Mouse (Mus musculus) gastrocnemius, postnatal 25 days (tissue): ENCODE data around the gene Fgfbp1. TPM values are rescaled to one million over a fixed set of nuclear protein-coding genes. Genes with fewer than 3 reads are reported as not detected.

Source experiments
- DNase-seq: peaks from one replicate; pipeline ENCODE4 v3.0.0; 2022
- long read RNA-seq, 2 experiments: library from polyadenylated mRNA; stranded (forward); transcript quantifications; one replicate each; pipeline ENCODE4 v2.0.0; 2021
- total RNA-seq, 2 experiments: library from RNA; stranded (reverse); gene quantifications; 1 replicate in 1 of 2; 2 replicates in 1 of 2; pipeline ENCODE4 v1.2.3; 2021

Fgfbp1 gene
- total RNA-seq: 1 to 10 TPM; 1.5 to 2.3 TPM
- long read RNA-seq, experiment 1, partial matches to known transcripts: 0 of 5 reads
- long read RNA-seq, experiment 1, other reads (novel, unspliced or antisense): 2 of 5 reads
- long read RNA-seq, experiment 2, partial matches to known transcripts: 1 of 3 reads
- long read RNA-seq, experiment 2, other reads (novel, unspliced or antisense): 1 of 3 reads

GRCm38 (mm10) chr5:43981620-43982019 is at the start of gene Fgfbp1:
TSS of gene Fgfbp1 (minus strand) at chr5:43981779.
- no peak for DNase-seq

GRCm38 (mm10) chr5:43998295-43998989 is 16.9 kb upstream of the Fgfbp1 start:
- DNase-seq: no peak

- DNase-seq: no peak
Measured at GRCm38 (mm10) chr5:43997626-43998025, 16.0 kb upstream of the Fgfbp1 start.

- no peak for DNase-seq
Measured at GRCm38 (mm10) chr5:43996162-43996561, 14.6 kb upstream of the Fgfbp1 start.

- no peak for DNase-seq
Measured at GRCm38 (mm10) chr5:43994981-43995380, 13.4 kb upstream of the Fgfbp1 start.

- no peak for DNase-seq
Measured at GRCm38 (mm10) chr5:43990316-43990715, 8.7 kb upstream of the Fgfbp1 start.

- DNase-seq: no peak
Measured at GRCm38 (mm10) chr5:43989017-43989416, 7.4 kb upstream of the Fgfbp1 start.

- DNase-seq: no peak
Measured at GRCm38 (mm10) chr5:43986212-43986611, 4.6 kb upstream of the Fgfbp1 start.

- no peak for DNase-seq
Measured at GRCm38 (mm10) chr5:43982896-43983295, 1.3 kb upstream of the Fgfbp1 start.

GRCm38 (mm10) chr5:43980397-43980796 is 1.2 kb downstream of the Fgfbp1 start:
- no peak for DNase-seq

- DNase-seq: no peak
Measured at GRCm38 (mm10) chr5:43976821-43977561, 4.6 kb downstream of the Fgfbp1 start.

GRCm38 (mm10) chr5:43974166-43974565 is 7.4 kb downstream of the Fgfbp1 start:
- DNase-seq: no peak

- no peak for DNase-seq
Measured at GRCm38 (mm10) chr5:43971156-43971555, 10.4 kb downstream of the Fgfbp1 start.

- no peak for DNase-seq
Measured at GRCm38 (mm10) chr5:43970532-43970931, 11.0 kb downstream of the Fgfbp1 start.

GRCm38 (mm10) chr5:43968634-43969033 is 12.9 kb downstream of the Fgfbp1 start:
- DNase-seq: no peak

GRCm38 (mm10) chr5:43961056-43961455 is 20.5 kb downstream of the Fgfbp1 start:
- DNase-seq: no peak

- no peak for DNase-seq
Measured at GRCm38 (mm10) chr5:43959884-43960440, 21.6 kb downstream of the Fgfbp1 start.

GRCm38 (mm10) chr5:43953241-43953640 is 28.3 kb downstream of the Fgfbp1 start:
- DNase-seq: no peak

- DNase-seq: no peak
Measured at GRCm38 (mm10) chr5:43948748-43949275, 32.8 kb downstream of the Fgfbp1 start.

GRCm38 (mm10) chr5:43948111-43948743 is 33.4 kb downstream of the Fgfbp1 start:
- peak; percentile 36 for DNase-seq

- no peak for DNase-seq
Measured at GRCm38 (mm10) chr5:43947330-43947977, 34.1 kb downstream of the Fgfbp1 start.

GRCm38 (mm10) chr5:43933269-43933668 is 48.3 kb downstream of the Fgfbp1 start:
- DNase-seq: no peak
